Mouse (Mus musculus) CH12F3 (cell line): ENCODE data around the gene Pnpla5.
"Not testable (repeated sequence)": the region's sequence is repeated elsewhere in the genome, so short reads cannot be mapped to it uniquely, and the experiment has no call there.

Experiments used
- in situ Hi-C: fragments of 300-500 bp; cut with MboI; formaldehyde crosslinking; loops from 2 replicates; pipeline ENCODE4 v1.14.3; 2020; ENCODE audit warnings: low sequenced_read_pairs

The Pnpla5 gene

GRCm38 (mm10) chr15:84123075-84123474, at the start of gene Pnpla5:
Gene Pnpla5 (minus strand): TSS chr15:84123175.
- in situ Hi-C loops, result loop anchor here (25.0 kb wide), 1 partner anchor 514 kb away; no protein-coding TSS in a partner anchor

GRCm38 (mm10) chr15:84171166-84171565, 48.2 kb upstream of the Pnpla5 start:
- in situ Hi-C loops, result no loop called here

DNA sequence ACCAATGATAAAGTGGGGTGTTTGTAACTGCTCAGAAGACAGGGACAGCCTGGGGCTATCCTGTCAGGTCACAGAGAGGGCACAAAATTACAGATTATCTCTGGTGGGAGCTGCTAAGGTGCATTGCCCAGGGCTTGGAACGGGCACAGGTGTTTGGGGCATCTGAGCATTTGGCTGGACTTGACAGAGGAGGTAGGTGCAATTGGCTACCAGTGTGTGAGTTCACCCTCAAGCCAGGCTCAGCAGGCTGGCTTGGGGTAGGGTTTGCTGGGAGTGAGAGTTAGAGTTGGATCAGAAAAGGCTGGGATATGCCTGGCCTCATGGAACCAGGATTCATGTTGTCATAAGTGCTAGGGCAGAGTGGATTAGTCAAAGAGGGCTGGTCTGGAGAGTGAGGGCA, 46.5 kb upstream of the Pnpla5 start:
- in situ Hi-C loops, result no loop called here

GRCm38 (mm10) chr15:84168170-84169161, 45.5 kb upstream of the Pnpla5 start:
- in situ Hi-C loops, result no loop called here

DNA sequence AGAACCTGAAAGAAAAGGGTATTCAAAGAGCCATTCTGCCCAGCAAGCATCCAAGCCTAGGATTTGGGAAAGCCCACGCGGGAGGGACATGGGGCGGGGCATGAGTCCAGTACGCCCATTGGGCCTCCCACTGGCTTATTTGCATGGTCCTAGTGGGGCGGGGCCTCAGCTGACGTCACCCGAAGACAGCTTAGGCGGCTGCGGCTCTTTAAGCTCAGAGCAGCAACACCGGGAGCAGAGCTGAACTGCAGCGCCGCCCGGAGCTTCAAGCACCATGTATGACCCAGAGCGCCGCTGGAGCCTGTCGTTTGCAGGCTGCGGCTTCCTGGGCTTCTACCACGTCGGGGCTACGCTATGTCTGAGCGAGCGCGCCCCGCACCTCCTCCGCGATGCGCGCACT, 44.6 kb upstream of the Pnpla5 start, which contains the start of gene Pnpla3:
TSS of gene Pnpla3 (plus strand) at position 238 of the 400 bp plus-strand sequence.
- in situ Hi-C loops, result no loop called here

- in situ Hi-C loops, result no loop called here
These were observed 43.8 kb upstream of the Pnpla5 start for GRCm38 (mm10) chr15:84166818-84167217.

DNA sequence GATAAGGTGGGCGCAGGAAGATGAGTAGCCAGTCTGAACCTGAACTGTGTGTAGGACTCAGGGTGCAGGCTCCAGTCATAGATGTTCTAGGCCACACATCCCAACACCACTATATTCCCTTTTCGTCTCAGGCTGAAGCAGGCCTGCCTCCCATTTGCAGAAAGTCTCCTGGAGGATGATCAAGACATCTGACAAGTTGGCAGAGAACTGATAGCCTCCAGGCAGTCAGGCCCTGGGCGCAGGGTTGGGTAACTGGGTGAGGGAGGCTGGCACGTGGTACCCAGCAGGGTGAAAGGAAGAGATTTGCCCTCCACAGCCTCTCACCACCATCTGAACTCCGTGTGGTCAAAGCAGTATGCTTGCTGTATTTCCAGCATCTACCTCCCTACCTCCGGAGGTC, 38.9 kb upstream of the Pnpla5 start:
- in situ Hi-C loops, result no loop called here

GRCm38 (mm10) chr15:84157530-84157929, 34.6 kb upstream of the Pnpla5 start:
- in situ Hi-C loops, result not testable (repeated sequence)

DNA sequence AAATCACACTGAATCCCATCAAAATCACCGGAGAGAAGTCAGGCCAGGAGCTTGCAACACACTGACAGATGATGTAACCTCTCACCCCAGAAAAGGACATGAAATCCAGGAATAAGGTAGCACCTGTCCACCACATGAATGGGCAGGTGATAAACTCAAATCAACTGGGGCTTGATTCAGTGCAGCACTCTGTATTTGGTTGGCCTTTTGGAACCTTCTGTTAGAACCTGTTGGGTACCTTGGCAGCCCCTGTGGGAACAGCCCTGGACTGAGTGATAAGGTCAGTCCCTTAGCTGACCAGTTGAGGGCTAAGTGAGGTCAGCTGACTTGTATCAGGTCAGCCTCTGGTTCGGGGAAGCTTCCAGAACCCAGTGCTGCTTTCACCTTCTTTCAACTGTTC, 33.2 kb upstream of the Pnpla5 start:
- in situ Hi-C loops, result no loop called here

DNA sequence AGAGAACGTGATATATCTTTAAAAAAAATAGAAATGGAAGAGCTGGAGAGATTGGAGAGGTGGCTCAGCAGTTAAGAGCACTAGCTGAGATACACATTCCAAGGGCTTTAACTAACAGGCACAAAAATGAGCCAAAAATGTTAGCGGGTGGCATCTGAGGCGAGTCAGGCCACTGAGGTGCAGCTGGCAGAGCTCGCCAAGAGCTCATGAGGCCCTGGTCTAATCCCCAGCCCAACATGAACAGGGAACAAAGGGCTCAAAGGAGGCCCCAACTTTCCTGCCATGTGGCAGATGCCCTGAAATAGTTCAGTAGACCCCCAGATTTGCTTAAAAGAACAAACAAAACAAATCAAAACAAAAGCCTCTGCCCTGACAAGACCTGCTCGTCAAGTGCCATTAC, 18.0 kb upstream of the Pnpla5 start:
- in situ Hi-C loops, result no loop called here

- in situ Hi-C loops, result no loop called here
These were observed 17.1 kb upstream of the Pnpla5 start for GRCm38 (mm10) chr15:84140109-84140508.

DNA sequence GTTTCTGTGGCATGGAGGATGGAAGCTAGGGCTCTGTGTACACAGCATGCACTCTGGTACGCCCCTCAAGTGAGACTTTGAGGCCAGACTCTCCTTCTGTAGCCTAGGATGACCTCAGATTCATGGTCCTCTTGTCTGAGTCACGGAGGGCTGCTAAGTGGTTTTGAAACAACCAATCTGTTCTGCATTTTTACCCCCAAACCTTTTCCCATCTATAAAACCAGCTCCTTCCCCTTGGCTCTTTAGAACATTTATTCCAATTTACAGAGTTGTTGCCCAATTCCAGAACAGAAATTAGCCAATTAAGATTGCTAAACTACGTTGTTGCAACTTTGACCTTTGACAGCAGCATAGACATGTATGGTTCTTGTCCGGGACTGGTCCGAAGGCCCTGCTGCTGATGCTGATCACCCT, 16.6 kb upstream of the Pnpla5 start:
- in situ Hi-C loops, result no loop called here

- in situ Hi-C loops, result no loop called here
These were observed 13.8 kb upstream of the Pnpla5 start for GRCm38 (mm10) chr15:84136473-84137415.

GRCm38 (mm10) chr15:84135472-84135871, 12.5 kb upstream of the Pnpla5 start:
- in situ Hi-C loops, result no loop called here

GRCm38 (mm10) chr15:84133440-84133839, 10.5 kb upstream of the Pnpla5 start:
- in situ Hi-C loops, result no loop called here

DNA sequence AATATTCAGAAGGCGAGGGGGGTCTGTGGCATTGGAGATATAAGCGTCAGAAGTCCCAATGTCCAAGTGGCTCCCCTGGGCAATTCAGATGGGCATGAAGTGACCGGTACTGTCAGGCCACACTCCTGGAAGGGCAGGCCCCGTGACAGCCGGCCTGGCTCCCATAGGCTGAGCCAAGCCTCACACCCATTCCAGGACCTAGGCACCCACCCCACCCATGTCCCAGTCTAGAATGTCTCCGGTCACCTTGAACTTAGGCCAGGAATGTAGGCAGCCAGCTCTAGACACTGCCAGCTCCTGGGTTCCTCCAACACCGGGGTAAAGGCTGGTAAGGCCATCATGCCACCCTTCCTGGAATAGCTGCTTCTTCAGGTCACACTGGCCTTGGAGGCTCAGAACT, 9.0 kb upstream of the Pnpla5 start:
- in situ Hi-C loops, result no loop called here

DNA sequence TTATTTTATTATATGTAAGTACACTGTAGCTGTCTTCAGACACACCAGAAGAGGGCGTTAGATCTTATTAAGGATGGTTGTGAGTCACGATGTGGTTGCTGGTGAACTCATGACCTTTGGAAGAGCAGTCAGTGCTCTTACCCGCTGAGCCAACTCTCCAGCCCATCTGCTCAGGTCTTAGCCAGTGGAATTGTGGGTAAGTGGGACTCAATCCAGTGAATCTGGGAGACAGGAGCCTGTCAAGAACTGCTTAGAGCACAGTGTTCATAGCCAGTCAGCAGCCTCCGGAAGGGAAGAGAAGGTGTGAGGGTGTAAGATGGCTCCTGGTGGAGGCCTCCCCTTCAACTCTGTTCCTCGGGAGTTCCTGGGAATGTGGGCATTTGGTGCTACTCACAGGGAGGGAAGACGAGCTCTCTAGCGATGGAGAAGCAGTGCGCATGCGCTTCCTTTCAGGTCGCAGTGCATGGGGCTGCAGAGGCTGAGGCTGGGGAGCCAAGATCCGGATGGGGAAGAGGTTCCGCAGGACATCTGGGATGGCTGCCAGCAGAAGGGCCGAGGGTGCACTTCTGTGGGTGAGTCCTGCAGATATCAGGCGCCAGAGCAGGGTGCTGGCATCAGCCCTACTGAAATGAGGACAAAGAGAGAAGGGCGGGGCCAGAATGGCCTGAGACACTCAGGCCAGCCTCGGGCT, 8.3 kb upstream of the Pnpla5 start:
- in situ Hi-C loops, result no loop called here

- in situ Hi-C loops, result no loop called here
These were observed 3.9 kb upstream of the Pnpla5 start for GRCm38 (mm10) chr15:84126871-84127270.

DNA sequence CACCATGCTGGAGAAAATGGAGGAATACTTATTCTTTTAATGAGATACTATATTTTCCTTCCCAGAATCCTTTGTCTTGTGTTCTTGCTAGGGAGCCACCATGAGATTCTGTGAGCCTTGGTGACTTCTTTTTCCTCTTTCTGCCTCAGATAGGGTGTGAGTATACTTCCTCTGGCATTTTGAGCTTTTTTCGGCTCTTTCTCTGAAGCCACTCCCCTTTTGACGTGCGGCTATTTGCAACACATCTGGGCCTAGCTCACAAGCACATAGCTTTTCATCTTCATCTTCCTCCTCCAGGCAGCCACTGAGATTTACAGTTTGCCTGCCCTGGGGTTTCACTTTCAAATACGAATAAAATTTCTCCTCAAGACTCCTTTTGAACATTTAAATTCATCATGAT, 3.5 kb upstream of the Pnpla5 start:
- in situ Hi-C loops, result no loop called here

GRCm38 (mm10) chr15:84124086-84124485, 1.1 kb upstream of the Pnpla5 start:
- in situ Hi-C loops, result loop anchor here (25.0 kb wide), 1 partner anchor 513 kb away; no protein-coding TSS in a partner anchor
